Mouse (Mus musculus) kidney, adult 2 months (tissue): Measurements from ENCODE around the gene Rab3ip. TPM values are rescaled to one million over a fixed set of nuclear protein-coding genes. Genes with fewer than 3 reads are reported as not detected.

Experiments used
- DNase-seq: peaks from one replicate; pipeline ENCODE4 v3.0.0; 2021
- H3K27ac ChIP-seq: fragments of 200-500 bp; 2 replicates; pipeline ENCODE4 v1.5.1; 2012; ENCODE audit warnings: low read depth, low read length, control low read depth, inconsistent platforms; ENCODE audit not compliant: insufficient read depth
- H3K27me3 ChIP-seq: fragments of 200-500 bp; replicated peaks from 2 replicates; pipeline ENCODE4 v1.6.1; 2012; ENCODE audit warnings: mild to moderate bottlenecking, moderate library complexity, low read length, inconsistent platforms; ENCODE audit not compliant: control insufficient read depth, insufficient read depth
- H3K36me3 ChIP-seq: fragments of 200-500 bp; 2 replicates; pipeline ENCODE4 v1.6.1; 2012; ENCODE audit warnings: mild to moderate bottlenecking, moderate library complexity, low read length, inconsistent platforms; ENCODE audit not compliant: control insufficient read depth, insufficient read depth
- H3K4me1 ChIP-seq: fragments of 200-500 bp; 2 replicates; pipeline ENCODE4 v1.6.1; 2011; ENCODE audit warnings: low read length; ENCODE audit not compliant: control insufficient read depth, insufficient read depth
- H3K4me3 ChIP-seq: fragments of 200-500 bp; 2 replicates; pipeline ENCODE4 v1.5.1; 2011; ENCODE audit warnings: mild to moderate bottlenecking, low read depth, low read length, control low read depth; ENCODE audit not compliant: insufficient read depth
- CTCF ChIP-seq: fragments of 200-500 bp; conservative IDR thresholded peaks from 2 replicates; pipeline ENCODE4 v1.5.1; 2011; ENCODE audit warnings: low read depth, mild to moderate bottlenecking, control low read depth, low read length, moderate library complexity, mixed read lengths; ENCODE audit not compliant: insufficient read depth, insufficient read length
- POLR2A ChIP-seq: fragments of 200-500 bp; IDR thresholded peaks from one replicate; pipeline ENCODE4 v1.6.1; 2011; ENCODE audit warnings: low read depth, low read length, control low read depth
- WGBS: fragments of 180-500 bp; shearing (Covaris S2); methylation state at CpG from one replicate; pipeline ENCODE4 v1.1.7; 2018; 5-methylcytosine and 5-hydroxymethylcytosine counted together
- polyA plus RNA-seq: library from polyadenylated mRNA; depleted of rRNA; stranded (reverse); fragments of >200 nt; gene quantifications from 2 replicates; pipeline ENCODE4 v1.2.3, GENCODE M21; 2012

Gene Rab3ip
- polyA plus RNA-seq, 1 experiment, result 641 TPM

GRCm38 (mm10) chr10:116977455-116977854, 26.9 kb upstream of the Rab3ip start:
- TF ChIP-seq CTCF, result no peak
- no peak for TF ChIP-seq POLR2A
- WGBS, result 23% methylated on average over 4 of the region's 4 CpGs
- peak overlapping the region; percentile 99 for H3K27ac ChIP-seq
- no peaks in the 10 kb centered on the region for H3K27me3 ChIP-seq
- no peak for DNase-seq
- H3K4me1 ChIP-seq, result peaks cover 27% of the 10 kb centered on the region
- H3K36me3 ChIP-seq, result no peaks in the 10 kb centered on the region
- no peak overlapping the region for H3K4me3 ChIP-seq

- WGBS, result 95% methylated on average over 6 of the region's 6 CpGs
- H3K4me1 ChIP-seq, result peaks cover 16% of the 10 kb centered on the region
- no peak within 1 kb of the TSS for H3K4me3 ChIP-seq
- no peak for DNase-seq
- H3K27me3 ChIP-seq, result no peaks in the 10 kb centered on the region
- TF ChIP-seq POLR2A, result no peak
- TF ChIP-seq CTCF, result no peak
- H3K27ac ChIP-seq, result no peak within 1 kb of the TSS
- H3K36me3 ChIP-seq, result no peaks in the 10 kb centered on the region
Observed at GRCm38 (mm10) chr10:116972509-116972908, 21.9 kb upstream of the Rab3ip start, which contains the start of gene Gm10271. Gene Gm10271, minus strand, starts transcription at chr10:116972609.

- H3K36me3 ChIP-seq, result no peaks in the 10 kb centered on the region
- no peak for TF ChIP-seq POLR2A
- TF ChIP-seq CTCF, result no peak
- H3K4me3 ChIP-seq, result no peak overlapping the region
- H3K27me3 ChIP-seq, result no peaks in the 10 kb centered on the region
- H3K27ac ChIP-seq, result no peak overlapping the region
- DNase-seq, result peak; percentile 95
- peaks cover 12% of the 10 kb centered on the region for H3K4me1 ChIP-seq
- 44% methylated on average over 4 of the region's 4 CpGs for WGBS
Observed at GRCm38 (mm10) chr10:116968741-116969140, 18.2 kb upstream of the Rab3ip start.

- peak overlapping the region; percentile 78 for H3K27ac ChIP-seq
- H3K36me3 ChIP-seq, result no peaks in the 10 kb centered on the region
- DNase-seq, result peak; percentile 93
- peaks cover 22% of the 10 kb centered on the region for H3K4me1 ChIP-seq
- no peaks in the 10 kb centered on the region for H3K27me3 ChIP-seq
- peak overlapping the region; percentile 7; the same call in 1 of the 2 replicates for H3K4me3 ChIP-seq
- TF ChIP-seq POLR2A (peak; percentile 54), CTCF (no peak)
- WGBS, result 42% methylated on average over 6 of the region's 6 CpGs
Observed at GRCm38 (mm10) chr10:116966065-116966464, 15.5 kb upstream of the Rab3ip start.

GRCm38 (mm10) chr10:116965297-116965696, 14.7 kb upstream of the Rab3ip start:
- Histone ChIP-seq H3K4me3 (peak overlapping the region; percentile 41; the same call in 1 of the 2 replicates), H3K27me3 (no peaks in the 10 kb centered on the region), H3K36me3 (no peaks in the 10 kb centered on the region), H3K27ac (peak overlapping the region; percentile 78), H3K4me1 (peaks cover 22% of the 10 kb centered on the region)
- WGBS, result 55% methylated on average over 5 of the region's 5 CpGs
- peak; percentile 65 for DNase-seq
- TF ChIP-seq POLR2A (no peak), CTCF (no peak)

- Histone ChIP-seq H3K27me3 (no peaks in the 10 kb centered on the region), H3K27ac (peak overlapping the region; percentile 98), H3K4me1 (peaks cover 19% of the 10 kb centered on the region), H3K36me3 (no peaks in the 10 kb centered on the region), H3K4me3 (peak overlapping the region; percentile 59)
- WGBS, result 52% methylated on average over 4 of the region's 4 CpGs
- TF ChIP-seq CTCF (no peak), POLR2A (no peak)
- DNase-seq, result peak; percentile 70
Observed at GRCm38 (mm10) chr10:116964571-116964970, 14.0 kb upstream of the Rab3ip start.

- Histone ChIP-seq H3K4me1 (peaks cover 14% of the 10 kb centered on the region), H3K27ac (peak overlapping the region; percentile 74), H3K36me3 (no peaks in the 10 kb centered on the region), H3K27me3 (no peaks in the 10 kb centered on the region), H3K4me3 (peak overlapping the region; percentile 18; the same call in 1 of the 2 replicates)
- DNase-seq, result peak; percentile 58
- TF ChIP-seq POLR2A, result no peak
- no peak for TF ChIP-seq CTCF
- 56% methylated on average over 11 of the region's 11 CpGs for whole genome bisulfite sequencing
Observed at GRCm38 (mm10) chr10:116964084-116964483, 13.5 kb upstream of the Rab3ip start.
